Comparison of ENCODE assay signal across 8 mouse cellular contexts in genomic region chr13:21778814-21779766, GRCm38 (mm10). TPM values are rescaled to one million over a fixed set of nuclear protein-coding genes. Genes with fewer than 3 reads are reported as not detected.
DNase-seq lines count a peak whose midpoint lies in the region; ATAC-seq and TF ChIP-seq lines count a peak whose summit lies in the region.

No protein-coding gene starts in this region.

- DNase-seq in gastrocnemius, adult 2 months = peak; percentile 74
- DNase-seq in hindlimb bud, embryonic 11.5 days (ENCODE audit: extremely low spot score, low read depth, low spot score) = peak; percentile 92
- DNase-seq in left cerebral cortex, adult 2 months (ENCODE audit: extremely low spot score in 1 of 2, low spot score in 2 of 2) = peak; percentile 45 to 58
- peak; percentile 68 for DNase-seq in right cerebral cortex, adult 18-20 months
- DNase-seq in urinary bladder, postnatal 14 days (ENCODE audit: low spot score) = peak; percentile 69

- no peak for TF ChIP-seq CTCF in gastrocnemius, adult 2 months (IDR thresholded peaks at IDR 0.05)
- TF ChIP-seq CTCF in left cerebral cortex, adult 2 months (IDR thresholded peaks at IDR 0.05) = no peak

- H3K79me2 ChIP-seq in macrophage (ENCODE audit: inconsistent target) = no peaks in the 10 kb centered on the region

- H3K4me3 ChIP-seq in gastrocnemius, adult 2 months = peak overlapping the region; percentile 76
- peak overlapping the region; percentile 57 for H3K4me3 ChIP-seq in left cerebral cortex, adult 2 months
- peak overlapping the region; percentile 58 for H3K4me3 ChIP-seq in macrophage (ENCODE audit: inconsistent target)

- H3K27ac ChIP-seq in gastrocnemius, adult 2 months = peak overlapping the region; percentile 91
- H3K27ac ChIP-seq in left cerebral cortex, adult 2 months = peak overlapping the region; percentile 71; the same call in 1 of the 2 replicates
- H3K27ac ChIP-seq in macrophage = peak overlapping the region; percentile 86

- ATAC-seq in activated CD4-positive, CD25-positive, alpha-beta regulatory T cell, adult 4 months = peak; percentile 89
- peak; percentile 62 for ATAC-seq in common myeloid progenitor, adult 5-6 weeks (replicated peaks; ENCODE audit: low read depth, poor library complexity, severe bottlenecking)

- intact Hi-C loops in gastrocnemius, adult 2 months (cut with DNase I) = loop anchor here (5.0 kb wide), 1 partner anchor 263 kb away; the partner anchor contains the start of genes Hist1h2ag, Hist1h2bj and Hist1h4i
- intact Hi-C loops in left cerebral cortex, adult 2 months (cut with DNase I) = loop anchor here (2.0 kb wide), 1 partner anchor 56 kb away; the partner anchor contains the start of gene Hist1h2bm

- WGBS in macrophage (ENCODE audit: missing documents) = under 1% methylated on average over 31 of the region's 33 CpGs

- H3K36me3 ChIP-seq in macrophage (ENCODE audit: inconsistent target) = no peaks in the 10 kb centered on the region

RNA-seq across cellular contexts. Expression of gene Hist1h1b, which starts 1.3 kb away (rescaled TPM):
- polyA plus RNA-seq in activated CD4-positive, CD25-positive, alpha-beta regulatory T cell, adult 4 months (2017; shearing (Covaris generic)) = 10 to 100 TPM; 28.3 to 35.3 TPM
- total RNA-seq in common myeloid progenitor, adult 5-6 weeks (2017) = 1,123 and 1,267 TPM in 2 replicates
- total RNA-seq in gastrocnemius, adult 2 months (2021) = under 1 TPM; 0.45 to 0.69 TPM
- 1 to 10 TPM; 6.7 to 8.3 TPM for total RNA-seq in left cerebral cortex, adult 2 months (2021)
- 10 to 100 TPM in 1 of 26 experiments, 1 to 10 TPM in 21, not detected in 4; 1.3 to 25.1 (median 5.2) TPM for total RNA-seq in macrophage (2018; cell fraction: chromatin; rRNA removed)
- 10 to 100 TPM in 11 of 26 experiments, 1 to 10 TPM in 15; 1.9 to 34.6 (median 8.0) TPM for total RNA-seq in macrophage (2018; cell fraction: cytosol; rRNA removed)
- 10 to 100 TPM in 5 of 26 experiments, 1 to 10 TPM in 19, not detected in 2; 1.0 to 47.6 (median 5.9) TPM for total RNA-seq in macrophage (2018; cell fraction: nucleus; rRNA removed)
- not detected in 3 replicates for polyA plus RNA-seq in macrophage (2018)

RNA-seq across cellular contexts. Expression of gene Hist1h3i, which starts 4.1 kb away (rescaled TPM):
- 1 to 10 TPM in 1 of 2 experiments, not detected in 1; 3.8 TPM for polyA plus RNA-seq in activated CD4-positive, CD25-positive, alpha-beta regulatory T cell, adult 4 months (2017; shearing (Covaris generic))
- total RNA-seq in common myeloid progenitor, adult 5-6 weeks (2017) = 252 and 264 TPM in 2 replicates
- 10 to 100 TPM; 10.1 to 10.3 TPM for total RNA-seq in gastrocnemius, adult 2 months (2021)
- 10 to 100 TPM; 49.9 to 62.3 TPM for total RNA-seq in left cerebral cortex, adult 2 months (2021)
- 10 to 100 TPM in 7 of 26 experiments, 1 to 10 TPM in 7, not detected in 12; 4.1 to 59.8 (median 9.4) TPM for total RNA-seq in macrophage (2018; cell fraction: chromatin; rRNA removed)
- 10 to 100 TPM in 21 of 26 experiments, 1 to 10 TPM in 5; 4.4 to 63.6 (median 19.3) TPM for total RNA-seq in macrophage (2018; cell fraction: cytosol; rRNA removed)
- 10 to 100 TPM in 5 of 26 experiments, 1 to 10 TPM in 16, not detected in 5; 3.4 to 43.7 (median 6.8) TPM for total RNA-seq in macrophage (2018; cell fraction: nucleus; rRNA removed)
- not detected in 3 replicates for polyA plus RNA-seq in macrophage (2018)

RNA-seq across cellular contexts. Expression of gene Hist1h2an, which starts 7.9 kb away (rescaled TPM):
- 10 to 100 TPM in 1 of 2 experiments, 1 to 10 TPM in 1; 2.0 to 11.5 TPM for polyA plus RNA-seq in activated CD4-positive, CD25-positive, alpha-beta regulatory T cell, adult 4 months (2017; shearing (Covaris generic))
- total RNA-seq in common myeloid progenitor, adult 5-6 weeks (2017) = 413 and 544 TPM in 2 replicates
- total RNA-seq in gastrocnemius, adult 2 months (2021) = not detected
- total RNA-seq in left cerebral cortex, adult 2 months (2021) = 1 to 10 TPM in 1 of 2 experiments, not detected in 1; 2.7 TPM
- 10 to 100 TPM in 1 of 26 experiments, 1 to 10 TPM in 6, not detected in 19; 4.5 to 13.8 (median 6.9) TPM for total RNA-seq in macrophage (2018; cell fraction: chromatin; rRNA removed)
- 10 to 100 TPM in 4 of 26 experiments, 1 to 10 TPM in 17, under 1 TPM in 2, not detected in 3; 0.92 to 20.1 (median 3.8) TPM for total RNA-seq in macrophage (2018; cell fraction: cytosol; rRNA removed)
- total RNA-seq in macrophage (2018; cell fraction: nucleus; rRNA removed) = 10 to 100 TPM in 2 of 26 experiments, 1 to 10 TPM in 8, not detected in 16; 3.7 to 16.7 (median 6.7) TPM
- polyA plus RNA-seq in macrophage (2018) = not detected in 3 replicates

RNA-seq across cellular contexts. Expression of gene Hist1h2bp, which starts 8.2 kb away (rescaled TPM):
- not detected for polyA plus RNA-seq in activated CD4-positive, CD25-positive, alpha-beta regulatory T cell, adult 4 months (2017; shearing (Covaris generic))
- 69.7 and 70.4 TPM in 2 replicates for total RNA-seq in common myeloid progenitor, adult 5-6 weeks (2017)
- 1 to 10 TPM in 1 of 2 experiments, not detected in 1; 1.1 TPM for total RNA-seq in gastrocnemius, adult 2 months (2021)
- total RNA-seq in left cerebral cortex, adult 2 months (2021) = 1 to 10 TPM; 1.3 to 5.5 TPM
- total RNA-seq in macrophage (2018; cell fraction: chromatin; rRNA removed) = 1 to 10 TPM in 2 of 26 experiments, not detected in 24; 2.6 to 3.0 TPM
- total RNA-seq in macrophage (2018; cell fraction: cytosol; rRNA removed) = 1 to 10 TPM in 11 of 26 experiments, under 1 TPM in 11, not detected in 4; 0.44 to 2.8 (median 0.95) TPM
- total RNA-seq in macrophage (2018; cell fraction: nucleus; rRNA removed) = 1 to 10 TPM in 2 of 26 experiments, not detected in 24; 2.2 to 2.9 TPM
- not detected in 3 replicates for polyA plus RNA-seq in macrophage (2018)

RNA-seq across cellular contexts. Expression of gene Hist1h2bn, which starts 25.2 kb away (rescaled TPM):
- polyA plus RNA-seq in activated CD4-positive, CD25-positive, alpha-beta regulatory T cell, adult 4 months (2017; shearing (Covaris generic)) = 1 to 10 TPM; 3.3 to 5.0 TPM
- 1,475 and 1,634 TPM in 2 replicates for total RNA-seq in common myeloid progenitor, adult 5-6 weeks (2017)
- total RNA-seq in gastrocnemius, adult 2 months (2021) = 1 to 10 TPM in 1 of 2 experiments, not detected in 1; 1.4 TPM
- total RNA-seq in left cerebral cortex, adult 2 months (2021) = 1 to 10 TPM; 8.3 TPM
- total RNA-seq in macrophage (2018; cell fraction: chromatin; rRNA removed) = 10 to 100 TPM in 4 of 26 experiments, 1 to 10 TPM in 8, not detected in 14; 4.1 to 19.1 (median 7.1) TPM
- 10 to 100 TPM in 20 of 26 experiments, 1 to 10 TPM in 6; 4.3 to 48.3 (median 18.0) TPM for total RNA-seq in macrophage (2018; cell fraction: cytosol; rRNA removed)
- total RNA-seq in macrophage (2018; cell fraction: nucleus; rRNA removed) = 10 to 100 TPM in 3 of 26 experiments, 1 to 10 TPM in 12, not detected in 11; 2.5 to 20.9 (median 5.9) TPM
- 1.4 TPM in 1 of 3 replicates, not detected in the others for polyA plus RNA-seq in macrophage (2018)

Comparison
In these comparisons a context has a peak if more than half of its experiments do, and no peak if none do; other contexts are left out.
1. Peak in every context shown above with its lines: DNase-seq, ATAC-seq, H3K4me3 ChIP-seq and H3K27ac ChIP-seq.
2. RNA of gene Hist1h1b, which starts 1.3 kb away (total RNA-seq): 1,123 to 1,267 TPM in common myeloid progenitor, adult 5-6 weeks; 6.7 to 8.3 TPM in left cerebral cortex, adult 2 months and 0.45 to 0.69 TPM in gastrocnemius, adult 2 months; every median in the first group is over 100 times any median in the second.
3. RNA of gene Hist1h3i, which starts 4.1 kb away (total RNA-seq): 252 to 264 TPM in common myeloid progenitor, adult 5-6 weeks and 49.9 to 62.3 TPM in left cerebral cortex, adult 2 months; 10.1 to 10.3 TPM in gastrocnemius, adult 2 months; every median in the first group is over 4 times any median in the second.
4. RNA of gene Hist1h2an, which starts 7.9 kb away (total RNA-seq): 413 to 544 TPM in common myeloid progenitor, adult 5-6 weeks; 2.7 TPM in left cerebral cortex, adult 2 months and not detected in gastrocnemius, adult 2 months; every median in the first group is over 100 times any median in the second.